Mouse (Mus musculus) embryonic facial prominence, embryonic 14.5 days (tissue): ENCODE results near the gene Smarcd2. TPM values are rescaled to one million over a fixed set of nuclear protein-coding genes. Genes with fewer than 3 reads are reported as not detected.

ENCODE experiments used
- ATAC-seq: fragments of 200-750 bp; cut with Nextera tagmentation; 2 replicates; pipeline ENCODE4 v1.8.0; 2017; ENCODE audit warnings: low read depth, moderate number of reproducible peaks, moderate TSS enrichment
- DNase-seq: peaks from one replicate; pipeline ENCODE4 v3.0.0-alpha.2; 2015; ENCODE audit warnings: low spot score
- H3K27ac ChIP-seq: fragments of 300-500 bp; sonication (generic); replicated peaks from 2 replicates; pipeline ENCODE4 v1.5.1; 2014; ENCODE audit warnings: low read depth, mild to moderate bottlenecking, low read length, moderate library complexity
- H3K27me3 ChIP-seq: fragments of 300-500 bp; sonication (generic); replicated peaks from 2 replicates; pipeline ENCODE4 v1.6.1; 2014; ENCODE audit warnings: low read length; ENCODE audit not compliant: control insufficient read depth, insufficient read depth
- H3K36me3 ChIP-seq: fragments of 300-500 bp; sonication (generic); 2 replicates; pipeline ENCODE4 v1.6.1; 2014; ENCODE audit warnings: low read length, mixed read lengths; ENCODE audit not compliant: control insufficient read depth, insufficient read depth
- H3K4me1 ChIP-seq: fragments of 300-500 bp; sonication (generic); 2 replicates; pipeline ENCODE4 v1.6.1; 2014; ENCODE audit warnings: antibody characterized with exemption, low read length; ENCODE audit not compliant: control insufficient read depth, insufficient read depth
- H3K4me2 ChIP-seq: fragments of 300-500 bp; sonication (generic); 2 replicates; pipeline ENCODE4 v1.6.1; 2014; ENCODE audit warnings: low read depth, mild to moderate bottlenecking, low read length, moderate library complexity, mixed read lengths
- H3K4me3 ChIP-seq: fragments of 300-500 bp; sonication (generic); 2 replicates; pipeline ENCODE4 v1.5.1; 2014; ENCODE audit warnings: low read depth, mild to moderate bottlenecking, low read length
- H3K9ac ChIP-seq: fragments of 300-500 bp; sonication (generic); 2 replicates; pipeline ENCODE4 v1.6.1; 2014; ENCODE audit warnings: low read depth, mild to moderate bottlenecking, low read length, moderate library complexity, mixed read lengths
- H3K9me3 ChIP-seq: fragments of 300-500 bp; sonication (generic); 2 replicates; pipeline ENCODE4 v1.6.1; 2016; ENCODE audit warnings: low read length; ENCODE audit not compliant: control insufficient read depth
- WGBS: fragments of 180-500 bp; shearing (Covaris S2); extraction: QIAGEN DNeasy Blood & Tissue Kit; methylation state at CpG from one replicate; pipeline ENCODE4 v1.1.7; 2014; 5-methylcytosine and 5-hydroxymethylcytosine counted together
- polyA plus RNA-seq: library from polyadenylated mRNA; unstranded; fragments of >200 nt; fragmentation: Nextera tagmentation; extraction: Ambion mirVana; gene quantifications from 2 replicates; pipeline ENCODE4 v1.2.1, GENCODE M21; 2014

Gene Smarcd2
- polyA plus RNA-seq, 1 experiment from 2014 or later = 87.6 TPM

- H3K4me3 ChIP-seq = no peak overlapping the region
- H3K27me3 ChIP-seq = no peaks in the 10 kb centered on the region
- DNase-seq = no peak
- no peaks in the 10 kb centered on the region for H3K36me3 ChIP-seq
- H3K9me3 ChIP-seq = no peaks in the 10 kb centered on the region
- no peak for ATAC-seq
- H3K9ac ChIP-seq = no peak overlapping the region
- H3K4me1 ChIP-seq = no peaks in the 10 kb centered on the region
- H3K27ac ChIP-seq = no peak overlapping the region
- no peak overlapping the region for H3K4me2 ChIP-seq
- 61% methylated on average over 5 of the region's 5 CpGs for WGBS
Measured at GRCm38 (mm10) chr11:106307432-106307831, 34.7 kb upstream of the Smarcd2 start.

GRCm38 (mm10) chr11:106306758-106307157 is 34.0 kb upstream of the Smarcd2 start:
- DNase-seq (no peak), ATAC-seq (no peak)
- Histone ChIP-seq H3K9ac (no peak overlapping the region), H3K4me3 (no peak overlapping the region), H3K27me3 (no peaks in the 10 kb centered on the region), H3K36me3 (no peaks in the 10 kb centered on the region), H3K4me1 (no peaks in the 10 kb centered on the region), H3K9me3 (no peaks in the 10 kb centered on the region), H3K4me2 (no peak overlapping the region), H3K27ac (no peak overlapping the region)
- 83% methylated on average over 9 of the region's 9 CpGs for WGBS

DNA sequence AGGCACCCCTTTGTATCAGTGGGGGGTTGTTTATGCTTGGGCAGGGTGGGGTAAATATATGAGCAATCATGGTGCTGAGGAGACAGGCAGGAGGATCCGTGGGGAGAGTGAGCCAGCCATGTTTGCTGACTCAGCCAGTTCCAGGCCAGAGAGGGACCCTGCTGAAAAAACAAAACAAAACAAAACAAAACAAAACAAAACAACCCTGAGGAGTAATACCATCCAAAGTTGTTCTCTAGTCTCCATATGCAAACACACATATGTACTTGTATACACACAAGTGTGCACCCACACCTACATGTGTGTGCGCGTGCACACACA is 33.3 kb upstream of the Smarcd2 start:
- Histone ChIP-seq H3K36me3 (no peaks in the 10 kb centered on the region), H3K27me3 (no peaks in the 10 kb centered on the region), H3K27ac (no peak overlapping the region), H3K4me3 (no peak overlapping the region), H3K9ac (no peak overlapping the region), H3K4me1 (no peaks in the 10 kb centered on the region), H3K9me3 (no peaks in the 10 kb centered on the region), H3K4me2 (no peak overlapping the region)
- ATAC-seq = no peak
- no peak for DNase-seq
- 91% methylated on average over 3 of the region's 3 CpGs for WGBS

GRCm38 (mm10) chr11:106305348-106306064 is 32.7 kb upstream of the Smarcd2 start:
- DNase-seq = no peak
- WGBS = 72% methylated on average over 10 of the region's 10 CpGs
- ATAC-seq = no peak
- Histone ChIP-seq H3K4me2 (no peak overlapping the region), H3K27ac (no peak overlapping the region), H3K9me3 (no peaks in the 10 kb centered on the region), H3K4me1 (no peaks in the 10 kb centered on the region), H3K36me3 (no peaks in the 10 kb centered on the region), H3K27me3 (no peaks in the 10 kb centered on the region), H3K9ac (no peak overlapping the region), H3K4me3 (no peak overlapping the region)

DNA sequence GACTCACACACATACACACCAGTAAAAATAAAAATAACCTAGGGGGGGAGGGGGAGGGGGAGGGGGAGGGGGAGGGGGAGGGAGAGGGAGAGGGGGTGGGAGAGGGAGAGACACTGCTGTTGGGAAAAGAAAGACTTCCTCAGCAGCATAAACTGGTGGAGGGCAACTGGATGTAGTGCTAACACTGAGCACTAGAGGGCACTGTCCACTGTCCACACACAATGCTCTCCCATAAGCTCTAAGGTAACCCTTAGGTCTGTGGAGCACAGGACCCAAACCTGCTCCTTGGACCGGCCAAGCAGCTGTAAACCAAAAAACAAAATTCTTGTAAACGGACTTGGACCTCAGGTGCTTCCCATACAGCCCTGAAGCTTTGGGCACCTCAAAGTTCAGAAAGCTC is 29.9 kb upstream of the Smarcd2 start:
- DNase-seq (peak; percentile 40), ATAC-seq (peak; percentile 60)
- no peaks in the 10 kb centered on the region for H3K36me3 ChIP-seq
- whole genome bisulfite sequencing = 12% methylated on average over 2 of the region's 2 CpGs
- no peaks in the 10 kb centered on the region for H3K27me3 ChIP-seq
- no peak overlapping the region for H3K27ac ChIP-seq
- no peaks in the 10 kb centered on the region for H3K9me3 ChIP-seq
- H3K4me2 ChIP-seq = no peak overlapping the region
- no peaks in the 10 kb centered on the region for H3K4me1 ChIP-seq
- H3K4me3 ChIP-seq = no peak overlapping the region
- H3K9ac ChIP-seq = no peak overlapping the region

- Histone ChIP-seq H3K36me3 (no peaks in the 10 kb centered on the region), H3K27ac (no peak within 1 kb of the TSS), H3K4me1 (no peaks in the 10 kb centered on the region), H3K9ac (no peak within 1 kb of the TSS), H3K9me3 (no peaks in the 10 kb centered on the region), H3K4me2 (no peak within 1 kb of the TSS), H3K4me3 (no peak within 1 kb of the TSS), H3K27me3 (no peaks in the 10 kb centered on the region)
- 83% methylated on average over 9 of the region's 9 CpGs for WGBS
- ATAC-seq = no peak
- DNase-seq = no peak
Measured at GRCm38 (mm10) chr11:106301765-106302164, 29.0 kb upstream of the Smarcd2 start, which contains the start of gene Gh. TSS of gene Gh (minus strand) at chr11:106301865.

GRCm38 (mm10) chr11:106291861-106292260 is 19.1 kb upstream of the Smarcd2 start:
- no peak for DNase-seq
- WGBS = 88% methylated on average over 2 of the region's 2 CpGs

DNA sequence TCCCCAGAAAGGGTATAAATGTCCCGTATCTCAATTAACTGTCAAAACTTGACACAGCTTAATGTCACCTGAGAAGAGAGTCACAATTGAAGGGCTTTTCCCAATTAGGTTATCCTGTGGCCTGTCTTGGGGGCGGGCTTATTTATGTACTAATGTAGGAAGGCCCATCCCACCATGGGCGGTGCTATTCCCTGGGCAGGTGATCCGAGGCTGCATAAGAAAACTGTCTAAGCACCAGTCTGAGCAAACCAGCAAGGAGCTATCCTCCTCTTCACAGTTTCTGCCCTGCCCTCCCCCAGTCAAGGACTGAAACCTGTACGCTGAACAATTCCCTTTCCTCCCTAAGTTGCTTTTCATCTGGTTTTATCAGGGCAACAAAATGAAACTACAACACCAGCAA is 17.6 kb upstream of the Smarcd2 start:
- no peaks in the 10 kb centered on the region for H3K9me3 ChIP-seq
- H3K9ac ChIP-seq = no peak overlapping the region
- peaks cover 17% of the 10 kb centered on the region; the same call in 1 of the 2 replicates for H3K4me1 ChIP-seq
- no peak overlapping the region for H3K4me3 ChIP-seq
- no peaks in the 10 kb centered on the region for H3K36me3 ChIP-seq
- ATAC-seq = no peak
- H3K27me3 ChIP-seq = no peaks in the 10 kb centered on the region
- DNase-seq = no peak
- H3K27ac ChIP-seq = no peak overlapping the region
- 91% methylated on average over 5 of the region's 5 CpGs for WGBS
- H3K4me2 ChIP-seq = no peak overlapping the region

More at GRCm38 (mm10) chr11:106291861-106292260, 19.1 kb upstream of the Smarcd2 start:
- Histone ChIP-seq H3K27me3 (no peaks in the 10 kb centered on the region), H3K4me3 (no peak overlapping the region), H3K27ac (no peak overlapping the region), H3K4me2 (no peak overlapping the region), H3K9ac (no peak overlapping the region), H3K9me3 (no peaks in the 10 kb centered on the region), H3K4me1 (peaks cover 9% of the 10 kb centered on the region; the same call in 1 of the 2 replicates), H3K36me3 (no peaks in the 10 kb centered on the region)
- no peak for ATAC-seq

- DNase-seq = peak; percentile 64
- no peaks in the 10 kb centered on the region for H3K27me3 ChIP-seq
- H3K4me3 ChIP-seq = no peak overlapping the region
- H3K9me3 ChIP-seq = no peaks in the 10 kb centered on the region
- ATAC-seq = no peak
- H3K36me3 ChIP-seq = no peaks in the 10 kb centered on the region
- WGBS = 64% methylated on average over 8 of the region's 8 CpGs
- H3K27ac ChIP-seq = no peak overlapping the region
- no peak overlapping the region for H3K4me2 ChIP-seq
- H3K9ac ChIP-seq = no peak overlapping the region
- H3K4me1 ChIP-seq = peaks cover 17% of the 10 kb centered on the region; the same call in 1 of the 2 replicates
Measured at GRCm38 (mm10) chr11:106289369-106289768, 16.6 kb upstream of the Smarcd2 start.
